Mouse (Mus musculus) MEL (cell line): ENCODE results near the gene Msl3.
A peak's percentile ranks its signal among the peaks of the same experiment; 100 is the strongest.

Experiments
- CHD2 ChIP-seq: IDR thresholded peaks from 2 replicates; pipeline ENCODE4 v1.6.1; 2011; ENCODE audit warnings: low read length, improper control_type of control experiment
- CTCF ChIP-seq, 3 experiments: IDR thresholded peaks in 2 of 3; conservative IDR thresholded peaks in 1 of 3; 2 replicates each; pipeline ENCODE4 v1.5.1; 2011 to 2012; ENCODE audit warnings: low read length in 3 of 3, low read depth in 2 of 3, mild to moderate bottlenecking in 2 of 3, improper control_type of control experiment in 1 of 3, inconsistent platforms in 1 of 3, mixed read lengths in 1 of 3, moderate library complexity in 1 of 3; ENCODE audit not compliant: control insufficient read depth in 1 of 3, insufficient read depth in 1 of 3, poor library complexity in 1 of 3, severe bottlenecking in 1 of 3
- GATA1 ChIP-seq: IDR thresholded peaks from 2 replicates; pipeline ENCODE4 v1.6.1; 2011; ENCODE audit warnings: low read depth, low read length, improper control_type of control experiment
- MAX ChIP-seq: IDR thresholded peaks from 2 replicates; pipeline ENCODE4 v1.6.1; 2011; ENCODE audit warnings: low read length, improper control_type of control experiment
- MXI1 ChIP-seq: IDR thresholded peaks from 2 replicates; pipeline ENCODE4 v1.6.1; 2011; ENCODE audit warnings: mild to moderate bottlenecking, low read depth, low read length, improper control_type of control experiment

DNA sequence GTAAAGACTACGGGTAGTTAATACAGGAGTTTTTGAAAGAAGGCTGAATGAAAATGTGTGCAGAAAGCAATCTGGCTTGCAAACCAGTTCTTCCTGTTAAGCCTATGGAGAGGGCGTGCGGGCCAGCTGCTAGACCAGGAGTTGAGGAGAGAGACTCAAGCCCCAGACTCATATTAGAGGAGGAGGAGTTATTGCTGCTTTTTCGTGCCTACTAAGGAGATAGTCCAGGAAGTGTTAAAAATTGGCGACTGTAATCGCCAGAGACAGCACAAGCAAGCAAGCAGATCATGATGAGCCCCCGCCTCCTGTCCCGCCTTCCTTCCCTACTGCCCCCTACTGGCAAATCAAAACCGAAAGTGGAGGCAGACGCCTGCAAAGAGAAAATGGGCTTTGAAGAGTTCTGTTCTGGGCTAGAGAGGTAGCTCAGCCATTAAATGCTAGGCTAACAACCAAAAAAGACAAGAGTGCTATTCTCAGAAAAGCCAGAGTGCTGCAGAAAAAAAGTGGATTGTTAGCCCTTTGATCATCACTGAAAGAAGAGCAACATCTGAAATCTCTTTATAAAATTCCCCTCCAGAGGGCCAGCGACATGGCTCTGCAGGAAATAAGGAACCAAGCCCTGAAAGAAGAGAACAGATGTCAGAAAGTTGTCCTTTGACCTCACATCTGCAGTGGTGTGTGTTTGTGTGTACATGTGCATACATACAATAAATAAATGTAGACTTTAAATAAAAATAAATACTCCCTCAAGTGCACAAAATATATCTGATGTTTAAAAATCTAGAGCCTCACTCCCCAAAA is 33.9 kb downstream of the Msl3 start:
- TF ChIP-seq GATA1 = 0 out of 2 replicates have a peak, but pooled peaks have one; percentile 23
- TF ChIP-seq CHD2 = no peak
- peak; percentile 56 to 71 (median 71) for TF ChIP-seq CTCF (IDR thresholded peaks at IDR 0.05 in 2 of 3, conservative IDR thresholded peaks at IDR 0.05 in 1 of 3; ENCODE audit: control insufficient read depth in 1 of 3, insufficient read depth in 1 of 3, low read depth in 2 of 3, low read length in 3 of 3, poor library complexity in 1 of 3, severe bottlenecking in 1 of 3)
- TF ChIP-seq MXI1 = peak; percentile 51
- no peak for TF ChIP-seq MAX
